In genomic region chr7:80860227-80860626, GRCm38 (mm10) we compare ENCODE assay signal across 8 mouse cellular contexts. TPM values are rescaled to one million over a fixed set of nuclear protein-coding genes. Genes with fewer than 3 reads are reported as not detected.
DNase-seq lines count a peak whose midpoint lies in the region; ATAC-seq and TF ChIP-seq lines count a peak whose summit lies in the region.

No protein-coding gene starts in this region.

- H3K27me3 ChIP-seq in cerebellum, adult 2 months (ENCODE audit: control insufficient read depth, insufficient read depth, low read length): no peaks in the 10 kb centered on the region
- H3K27me3 ChIP-seq in liver, embryonic 13.5 days: no peaks in the 10 kb centered on the region
- H3K27me3 ChIP-seq in myocyte (ENCODE audit: control insufficient read depth, insufficient read depth, insufficient read length): no peaks in the 10 kb centered on the region

- TF ChIP-seq POLR2A in cerebellum, adult 2 months (IDR thresholded peaks at IDR 0.05; ENCODE audit: borderline replicate concordance, insufficient read depth, low read length): no peak
- no peak for TF ChIP-seq POLR2A in myocyte (IDR thresholded peaks at IDR 0.05; ENCODE audit: insufficient read length, low read depth)

- H3K9ac ChIP-seq in liver, embryonic 13.5 days: peak overlapping the region; percentile 59

- no peaks in the 10 kb centered on the region for H3K36me3 ChIP-seq in liver, embryonic 13.5 days
- no peaks in the 10 kb centered on the region for H3K36me3 ChIP-seq in myocyte (ENCODE audit: control insufficient read depth, insufficient read depth)

- H3K4me1 ChIP-seq in cerebellum, adult 2 months (ENCODE audit: control insufficient read depth, insufficient read depth, low read length): 0 out of 2 replicates have a peak, but pooled peaks cover 6% of the 10 kb centered on the region
- peaks cover 41% of the 10 kb centered on the region for H3K4me1 ChIP-seq in liver, embryonic 13.5 days (replicated peaks)

- under 1% methylated on average over 13 of the region's 13 CpGs for WGBS in cerebellum, adult 2 months
- 0% methylated on average over 13 of the region's 13 CpGs for whole genome bisulfite sequencing in liver, embryonic 13.5 days (ENCODE audit: insufficient replicate concordance)

- H3K27ac ChIP-seq in cerebellum, adult 2 months (ENCODE audit: insufficient read depth, low read length): no peak overlapping the region
- H3K27ac ChIP-seq in liver, embryonic 13.5 days: no peak overlapping the region

- TF ChIP-seq CTCF in cerebellum, adult 2 months (IDR thresholded peaks at IDR 0.05; ENCODE audit: borderline replicate concordance, insufficient read depth, low read depth, low read length): no peak

- no peaks in the 10 kb centered on the region for H3K9me3 ChIP-seq in liver, embryonic 13.5 days (replicated peaks)

- peak; percentile 69 to 70 for DNase-seq in right cerebral cortex, postnatal 10 days (ENCODE audit: low spot score in 2 of 2)
- no peak for DNase-seq in right cerebral cortex, adult 18-20 months
- DNase-seq in cerebellum, adult 2 months: peak; percentile 57 to 59
- DNase-seq in frontal cortex, postnatal 10 days (ENCODE audit: low spot score in 2 of 2): peak; percentile 48 to 50
- peak; percentile 93 for DNase-seq in induced T-regulatory cell, adult 2 months (ENCODE audit: low read depth)
- DNase-seq in liver, embryonic 13.5 days: peak; percentile 56
- DNase-seq in testis, postnatal 14 days (ENCODE audit: low spot score): peak; percentile 47

- peak overlapping the region; percentile 88 for H3K4me3 ChIP-seq in cerebellum, adult 2 months (replicated peaks; ENCODE audit: insufficient read depth, low read depth, low read length)
- H3K4me3 ChIP-seq in liver, embryonic 13.5 days (replicated peaks): peak overlapping the region; percentile 83
- peak overlapping the region; percentile 68 for H3K4me3 ChIP-seq in myocyte

- ATAC-seq in liver, embryonic 13.5 days (ENCODE audit: low read depth): peak; percentile 29; the same call in 1 of the 2 replicates

- H3K79me2 ChIP-seq in myocyte (ENCODE audit: control insufficient read depth, insufficient read depth): peaks cover 6% of the 10 kb centered on the region

- peak overlapping the region; percentile 93 for H3K4me2 ChIP-seq in liver, embryonic 13.5 days
- peak overlapping the region; percentile 97 for H3K4me2 ChIP-seq in myocyte (ENCODE audit: low read depth)

- H3ac ChIP-seq in myocyte (ENCODE audit: control insufficient read depth, insufficient read length): peak overlapping the region; percentile 79

TF ChIP-seq in myocyte, 11 proteins besides CTCF, POLR2A, EP300 and RAD21:
- no peak for TF ChIP-seq MYOD1 (IDR thresholded peaks at IDR 0.05; ENCODE audit: control insufficient read depth in 1 of 3, insufficient read length in 2 of 3, low read depth in 2 of 3)
- peak; percentile 73 for TF ChIP-seq USF1 (IDR thresholded peaks at IDR 0.05; ENCODE audit: low read depth)

RNA-seq across cellular contexts. Expression of gene Zscan2, which starts 0.5 kb away (rescaled TPM):
- polyA plus RNA-seq in cerebellum, adult 2 months (2012; rRNA removed): 8.6 and 10.2 TPM in 2 replicates
- polyA plus RNA-seq in liver, embryonic 13.5 days (2015; fragmentation: Nextera tagmentation; extraction: Ambion mirVana): 0.31 and 0.37 TPM in 2 replicates
- 6.3 TPM for polyA plus RNA-seq in myocyte (2012; fragmentation: generic; extraction: Trizol)

RNA-seq across cellular contexts. Expression of gene Iqgap1, which starts 34.5 kb away (rescaled TPM):
- 21.0 and 21.5 TPM in 2 replicates for polyA plus RNA-seq in cerebellum, adult 2 months (2012; rRNA removed)
- 13.1 and 15.6 TPM in 2 replicates for polyA plus RNA-seq in liver, embryonic 13.5 days (2015; fragmentation: Nextera tagmentation; extraction: Ambion mirVana)
- 61.7 TPM for polyA plus RNA-seq in myocyte (2012; fragmentation: generic; extraction: Trizol)

RNA-seq across cellular contexts. Expression of gene Wdr73, which starts 40.8 kb away (rescaled TPM):
- 22.2 and 22.8 TPM in 2 replicates for polyA plus RNA-seq in cerebellum, adult 2 months (2012; rRNA removed)
- polyA plus RNA-seq in liver, embryonic 13.5 days (2015; fragmentation: Nextera tagmentation; extraction: Ambion mirVana): 22.5 and 25.3 TPM in 2 replicates
- 15.1 TPM for polyA plus RNA-seq in myocyte (2012; fragmentation: generic; extraction: Trizol)

RNA-seq across cellular contexts. Expression of gene Nmb, which starts 44.6 kb away (rescaled TPM):
- 9.8 and 10.9 TPM in 2 replicates for polyA plus RNA-seq in cerebellum, adult 2 months (2012; rRNA removed)
- 1.5 and 1.6 TPM in 2 replicates for polyA plus RNA-seq in liver, embryonic 13.5 days (2015; fragmentation: Nextera tagmentation; extraction: Ambion mirVana)
- 0.98 TPM for polyA plus RNA-seq in myocyte (2012; fragmentation: generic; extraction: Trizol)
